Mouse (Mus musculus): Measurements from ENCODE around the gene Vamp5.

- TF ChIP-seq CTCF (IDR thresholded peaks at IDR 0.05) (no peak), EP300 (IDR thresholded peaks at IDR 0.05) (no peak)
Measured at GRCm38 (mm10) chr6:72345633-72346032, 34.6 kb downstream of the Vamp5 start.
